Mouse (Mus musculus) MEL (cell line): ENCODE results near the gene Itga11. TPM values are rescaled to one million over a fixed set of nuclear protein-coding genes. Genes with fewer than 3 reads are reported as not detected.
A peak's percentile ranks its signal among the peaks of the same experiment; 100 is the strongest.

Source experiments
- DNase-seq: peaks from one replicate; pipeline ENCODE4 v3.0.0; 2011; ENCODE audit warnings: low read depth, low spot score
- H3K27ac ChIP-seq: 2 replicates; pipeline ENCODE4 v1.5.1; 2012; ENCODE audit warnings: low read depth, mild to moderate bottlenecking, control low read depth, low read length, moderate library complexity; ENCODE audit not compliant: control insufficient read depth
- H3K27me3 ChIP-seq, 2 experiments: fragments of 150-350 bp in 1 of 2; sonication (generic) in 1 of 2; 2 replicates each; pipeline ENCODE4 v1.6.1; 2012; ENCODE audit warnings: low read length in 2 of 2, mild to moderate bottlenecking in 2 of 2, improper control_type of control experiment in 1 of 2, moderate library complexity in 1 of 2; ENCODE audit not compliant: insufficient read depth in 2 of 2, control insufficient read depth in 1 of 2
- H3K36me3 ChIP-seq, 2 experiments: 2 replicates each; pipeline ENCODE4 v1.6.1; 2012 to 2014; ENCODE audit warnings: low read length in 2 of 2, improper control_type of control experiment in 1 of 2, inconsistent platforms in 1 of 2, mild to moderate bottlenecking in 1 of 2; ENCODE audit not compliant: insufficient read depth in 2 of 2, control insufficient read depth in 1 of 2
- H3K4me1 ChIP-seq, 2 experiments: fragments of 150-350 bp in 1 of 2; sonication (generic) in 1 of 2; 2 replicates each; pipeline ENCODE4 v1.6.1; 2012; ENCODE audit warnings: low read length in 2 of 2, improper control_type of control experiment in 1 of 2, mild to moderate bottlenecking in 1 of 2; ENCODE audit not compliant: insufficient read depth in 2 of 2, control insufficient read depth in 1 of 2
- H3K4me3 ChIP-seq, 2 experiments: fragments of 150-350 bp in 1 of 2; sonication (generic) in 1 of 2; 2 replicates each; pipeline ENCODE4 v1.5.1; 2012; ENCODE audit warnings: low read depth in 2 of 2, low read length in 2 of 2, mild to moderate bottlenecking in 2 of 2, moderate library complexity in 2 of 2, control low read depth in 1 of 2, improper control_type of control experiment in 1 of 2; ENCODE audit not compliant: control insufficient read depth in 1 of 2, insufficient read depth in 1 of 2
- H3K79me2 ChIP-seq: 2 replicates; pipeline ENCODE4 v1.6.1; 2012; ENCODE audit warnings: mild to moderate bottlenecking, low read length, moderate library complexity; ENCODE audit not compliant: control insufficient read depth, poor library complexity, insufficient read depth
- H3K9ac ChIP-seq: 2 replicates; pipeline ENCODE4 v1.6.1; 2012; ENCODE audit warnings: low read depth, mild to moderate bottlenecking, control low read depth, low read length, moderate library complexity; ENCODE audit not compliant: control insufficient read depth, poor library complexity, severe bottlenecking
- H3K9me3 ChIP-seq: fragments of 150-350 bp; sonication (generic); replicated peaks from 2 replicates; pipeline ENCODE4 v1.6.1; 2012; ENCODE audit warnings: mild to moderate bottlenecking, low read length, improper control_type of control experiment, moderate library complexity; ENCODE audit not compliant: insufficient read depth
- BHLHE40 ChIP-seq: IDR thresholded peaks from 2 replicates; pipeline ENCODE4 v1.6.1; 2012; ENCODE audit warnings: low read depth, mild to moderate bottlenecking, inconsistent platforms, low read length, improper control_type of control experiment, borderline replicate concordance
- CHD1 ChIP-seq: IDR thresholded peaks from 2 replicates; pipeline ENCODE4 v1.6.1; 2012; ENCODE audit warnings: low read depth, mild to moderate bottlenecking, inconsistent platforms, low read length, improper control_type of control experiment
- CHD2 ChIP-seq: IDR thresholded peaks from 2 replicates; pipeline ENCODE4 v1.6.1; 2011; ENCODE audit warnings: low read length, improper control_type of control experiment
- CTCF ChIP-seq, 3 experiments: IDR thresholded peaks in 2 of 3; conservative IDR thresholded peaks in 1 of 3; 2 replicates each; pipeline ENCODE4 v1.5.1; 2011 to 2012; ENCODE audit warnings: low read length in 3 of 3, low read depth in 2 of 3, mild to moderate bottlenecking in 2 of 3, improper control_type of control experiment in 1 of 3, inconsistent platforms in 1 of 3, mixed read lengths in 1 of 3, moderate library complexity in 1 of 3; ENCODE audit not compliant: control insufficient read depth in 1 of 3, insufficient read depth in 1 of 3, poor library complexity in 1 of 3, severe bottlenecking in 1 of 3
- E2F4 ChIP-seq: IDR thresholded peaks from 2 replicates; pipeline ENCODE4 v1.6.1; 2011; ENCODE audit warnings: low read depth, low read length, improper control_type of control experiment, borderline replicate concordance
- ELF1 ChIP-seq: IDR thresholded peaks from 2 replicates; pipeline ENCODE4 v1.6.1; 2014; ENCODE audit warnings: low read depth, mild to moderate bottlenecking, inconsistent platforms, low read length, improper control_type of control experiment, moderate library complexity
- EP300 ChIP-seq, 2 experiments: IDR thresholded peaks; 2 replicates each; pipeline ENCODE4 v1.6.1; 2011; ENCODE audit warnings: improper control_type of control experiment in 2 of 2, low read length in 2 of 2, low read depth in 1 of 2, mild to moderate bottlenecking in 1 of 2
- ETS1 ChIP-seq: IDR thresholded peaks from 2 replicates; pipeline ENCODE4 v1.6.1; 2012; ENCODE audit warnings: low read depth, mild to moderate bottlenecking, inconsistent platforms, low read length, improper control_type of control experiment, moderate library complexity
- HCFC1 ChIP-seq: IDR thresholded peaks from 2 replicates; pipeline ENCODE4 v1.6.1; 2012; ENCODE audit warnings: low read depth, mild to moderate bottlenecking, inconsistent platforms, low read length, improper control_type of control experiment, moderate library complexity
- MAX ChIP-seq: IDR thresholded peaks from 2 replicates; pipeline ENCODE4 v1.6.1; 2011; ENCODE audit warnings: low read length, improper control_type of control experiment
- MAZ ChIP-seq: IDR thresholded peaks from 2 replicates; pipeline ENCODE4 v1.6.1; 2012; ENCODE audit warnings: low read depth, mild to moderate bottlenecking, inconsistent platforms, low read length, improper control_type of control experiment
- MXI1 ChIP-seq: IDR thresholded peaks from 2 replicates; pipeline ENCODE4 v1.6.1; 2011; ENCODE audit warnings: mild to moderate bottlenecking, low read depth, low read length, improper control_type of control experiment
- MYB ChIP-seq: IDR thresholded peaks from 2 replicates; pipeline ENCODE4 v1.6.1; 2011; ENCODE audit warnings: mild to moderate bottlenecking, low read depth, low read length, improper control_type of control experiment
- MYC ChIP-seq: IDR thresholded peaks from 2 replicates; pipeline ENCODE4 v1.6.1; 2011; ENCODE audit warnings: low read depth, mild to moderate bottlenecking, low read length, improper control_type of control experiment, moderate library complexity
- NELFE ChIP-seq: IDR thresholded peaks from 2 replicates; pipeline ENCODE4 v1.6.1; 2011; ENCODE audit warnings: low read depth, low read length, improper control_type of control experiment
- POLR2A ChIP-seq, 2 experiments: IDR thresholded peaks; 2 replicates each; pipeline ENCODE4 v1.6.1; 2011 to 2012; ENCODE audit warnings: low read length in 2 of 2, mild to moderate bottlenecking in 2 of 2, control low read depth in 1 of 2, improper control_type of control experiment in 1 of 2, low read depth in 1 of 2, moderate library complexity in 1 of 2; ENCODE audit not compliant: control insufficient read depth in 1 of 2, insufficient read depth in 1 of 2, poor library complexity in 1 of 2
- RAD21 ChIP-seq: IDR thresholded peaks from 2 replicates; pipeline ENCODE4 v1.6.1; 2011; ENCODE audit warnings: mild to moderate bottlenecking, low read depth, low read length, improper control_type of control experiment
- SIN3A ChIP-seq: IDR thresholded peaks from 2 replicates; pipeline ENCODE4 v1.6.1; 2012; ENCODE audit warnings: low read length, improper control_type of control experiment, inconsistent platforms
- TBP ChIP-seq: IDR thresholded peaks from 2 replicates; pipeline ENCODE4 v1.8.0; 2011; ENCODE audit warnings: low read depth, low read length, improper control_type of control experiment
- TCF12 ChIP-seq: IDR thresholded peaks from 2 replicates; pipeline ENCODE4 v1.6.1; 2014; ENCODE audit warnings: low read depth, mild to moderate bottlenecking, inconsistent platforms, low read length, improper control_type of control experiment, moderate library complexity
- USF1 ChIP-seq: IDR thresholded peaks from 2 replicates; pipeline ENCODE4 v1.6.1; 2014; ENCODE audit warnings: low read depth, mild to moderate bottlenecking, inconsistent platforms, low read length, improper control_type of control experiment, moderate library complexity
- USF2 ChIP-seq, 2 experiments: IDR thresholded peaks; 2 replicates each; pipeline ENCODE4 v1.6.1; 2011 to 2012; ENCODE audit warnings: improper control_type of control experiment in 2 of 2, low read length in 2 of 2, borderline replicate concordance in 1 of 2, inconsistent platforms in 1 of 2, low read depth in 1 of 2, mild to moderate bottlenecking in 1 of 2; ENCODE audit not compliant: insufficient read depth in 1 of 2
- ZMIZ1 ChIP-seq: IDR thresholded peaks from 2 replicates; pipeline ENCODE4 v1.6.1; 2012; ENCODE audit warnings: low read depth, mild to moderate bottlenecking, inconsistent platforms, low read length, improper control_type of control experiment, moderate library complexity
- ZNF384 ChIP-seq: IDR thresholded peaks from 2 replicates; pipeline ENCODE4 v1.6.1; 2012; ENCODE audit warnings: low read depth, mild to moderate bottlenecking, inconsistent platforms, low read length, improper control_type of control experiment
- polyA plus RNA-seq, 2 experiments: library from polyadenylated mRNA; stranded (reverse) in 1 of 2; unstranded in 1 of 2; fragments of >175 nt in 1 of 2; fragments of >200 nt in 1 of 2; gene quantifications; 2 replicates each; pipeline versions ENCODE4 v1.2.1 to v1.2.4; 2012; ENCODE audit warnings: low replicate concordance in 2 of 2, low read depth in 1 of 2; ENCODE audit not compliant: insufficient read length in 2 of 2, insufficient read depth in 1 of 2, missing spikeins in 1 of 2
- total RNA-seq: library from RNA; depleted of rRNA; stranded (reverse); fragments of 300-350 nt; gene quantifications from 2 replicates; pipeline ENCODE4 v1.2.3, GENCODE M21; 2012

Itga11 gene
- total and polyA plus RNA-seq, 3 experiments: not detected

- peaks cover 12 to 31% of the 10 kb centered on the region in 2 experiments for H3K4me1 ChIP-seq
- TF ChIP-seq USF1 (no peak), ZNF384 (no peak), NELFE (no peak), RAD21 (no peak), ETS1 (no peak), EP300 (IDR thresholded peaks at IDR 0.05; ENCODE audit: low read depth in 1 of 2, low read length in 2 of 2) (no peak), CHD2 (no peak)
- no peak overlapping the region for H3K4me3 ChIP-seq
- H3K79me2 ChIP-seq: no peaks in the 10 kb centered on the region
- peaks cover 0 to 22% of the 10 kb centered on the region in 2 experiments; a peak in 2 of 4 replicates for H3K36me3 ChIP-seq
- no peak overlapping the region for H3K27ac ChIP-seq
- no peak for DNase-seq
- H3K9ac ChIP-seq: no peak overlapping the region
- H3K9me3 ChIP-seq: no peaks in the 10 kb centered on the region
- no peaks in the 10 kb centered on the region for H3K27me3 ChIP-seq
These were observed 143.2 kb downstream of the Itga11 start for GRCm38 (mm10) chr9:62820829-62821228.

DNA sequence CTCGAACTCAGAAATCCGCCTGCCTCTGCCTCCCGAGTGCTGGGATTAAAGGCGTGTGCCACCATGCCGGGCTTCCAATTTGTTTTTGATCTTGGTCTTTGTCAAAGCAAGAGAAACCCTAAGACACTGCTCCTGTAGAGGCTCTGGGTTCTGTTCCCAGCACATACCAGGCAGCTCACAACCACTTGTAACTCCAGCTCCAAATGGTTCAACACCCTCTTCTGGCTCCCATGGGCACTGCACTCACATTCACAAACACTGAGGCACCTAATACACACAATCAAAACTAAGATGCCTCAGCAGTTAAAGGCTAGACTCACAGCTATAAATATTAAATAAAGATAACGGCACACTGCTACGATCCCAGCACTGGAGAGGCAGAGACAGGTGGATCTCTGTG lies 144.2 kb downstream of the Itga11 start:
- H3K9me3 ChIP-seq: no peaks in the 10 kb centered on the region
- peaks cover 0 to 24% of the 10 kb centered on the region in 2 experiments; a peak in 2 of 4 replicates for H3K36me3 ChIP-seq
- H3K27me3 ChIP-seq: no peaks in the 10 kb centered on the region
- H3K79me2 ChIP-seq: no peaks in the 10 kb centered on the region; the same call in 1 of the 2 replicates
- DNase-seq: no peak
- H3K4me3 ChIP-seq: no peak overlapping the region
- peaks cover 16 to 29% of the 10 kb centered on the region in 2 experiments for H3K4me1 ChIP-seq
- TF ChIP-seq CTCF (IDR thresholded peaks at IDR 0.05 in 2 of 3, conservative IDR thresholded peaks at IDR 0.05 in 1 of 3; ENCODE audit: control insufficient read depth in 1 of 3, insufficient read depth in 1 of 3, low read depth in 2 of 3, low read length in 3 of 3, poor library complexity in 1 of 3, severe bottlenecking in 1 of 3) (peak in 1 of 3 experiments; percentile 5; a peak in 1 of 6 replicates), MYB (no peak)
- no peak overlapping the region for H3K27ac ChIP-seq
- H3K9ac ChIP-seq: no peak overlapping the region

DNA sequence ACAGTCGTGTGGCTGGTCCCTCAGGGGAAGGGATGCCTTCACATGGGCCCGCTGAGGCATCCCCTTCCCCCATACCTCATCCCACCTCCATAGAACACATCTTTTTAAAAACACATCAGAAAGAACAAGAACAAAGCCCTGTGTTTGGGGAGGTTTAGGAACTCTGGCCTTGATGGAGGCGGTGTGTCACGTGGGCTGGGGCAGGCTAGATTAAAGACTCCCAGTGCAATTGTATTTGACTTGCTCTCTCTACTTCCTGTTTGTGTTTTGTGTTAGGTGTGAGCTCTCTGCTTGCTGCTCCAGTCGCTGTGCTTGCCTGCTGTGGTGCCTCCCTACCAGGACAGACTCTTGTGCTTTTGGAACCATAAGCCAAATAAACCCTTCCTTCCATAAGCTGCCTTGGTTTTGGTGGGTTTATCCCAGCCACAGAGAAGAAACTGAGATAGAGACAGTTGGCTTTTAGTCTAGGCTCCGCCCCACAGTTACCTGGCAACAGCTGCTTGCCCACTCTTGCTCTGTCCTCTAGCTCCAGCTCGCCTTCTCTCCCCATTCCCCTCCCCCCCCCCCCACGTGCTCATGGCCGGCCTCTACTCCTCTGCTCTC lies 148.3 kb downstream of the Itga11 start:
- Histone ChIP-seq H3K36me3 (peaks cover 0 to 15% of the 10 kb centered on the region in 2 experiments; a peak in 2 of 4 replicates), H3K27me3 (no peaks in the 10 kb centered on the region), H3K9ac (peak overlapping the region; percentile 74), H3K9me3 (no peaks in the 10 kb centered on the region), H3K27ac (peak overlapping the region; percentile 90), H3K4me1 (peaks cover 8 to 22% of the 10 kb centered on the region in 2 experiments), H3K79me2 (no peaks in the 10 kb centered on the region; the same call in 1 of the 2 replicates), H3K4me3 (peak overlapping the region; percentile 25 to 28)
- TF ChIP-seq MYB (no peak), MXI1 (peak; percentile 54), E2F4 (no peak), POLR2A (IDR thresholded peaks at IDR 0.05; ENCODE audit: control insufficient read depth in 1 of 2, insufficient read depth in 1 of 2, low read depth in 1 of 2, low read length in 2 of 2, poor library complexity in 1 of 2) (peak in 1 of 2 experiments; percentile 77; a peak in 3 of 4 replicates), SIN3A (peak; percentile 65), CHD1 (no peak), BHLHE40 (peak; percentile 23; the same call in 1 of the 2 replicates), NELFE (peak; percentile 69), ELF1 (peak; percentile 79), ZMIZ1 (peak; percentile 53), MAX (peak; percentile 91), MAZ (no peak), TCF12 (peak; percentile 3), USF2 (IDR thresholded peaks at IDR 0.05; ENCODE audit: borderline replicate concordance in 1 of 2, insufficient read depth in 1 of 2, low read depth in 1 of 2, low read length in 2 of 2) (peak; percentile 72 to 86), HCFC1 (peak; percentile 51), ETS1 (peak; percentile 43), MYC (peak; percentile 18; the same call in 1 of the 2 replicates), TBP (peak; percentile 79), USF1 (peak; percentile 98)
- peak; percentile 91 for DNase-seq
